Mouse (Mus musculus) small intestine, adult 2 months (tissue): ENCODE data around the gene 1700029H14Rik.

Experiments used
- CTCF ChIP-seq: fragments of 200-500 bp; IDR thresholded peaks from 2 replicates; pipeline ENCODE4 v1.5.1; 2012; ENCODE audit warnings: low read depth, mild to moderate bottlenecking, control low read depth, inconsistent platforms, low read length, moderate library complexity, mixed read lengths; ENCODE audit not compliant: insufficient replicate concordance, insufficient read length; ENCODE audit errors: extremely low read depth
- POLR2A ChIP-seq: fragments of 200-500 bp; IDR thresholded peaks from 2 replicates; pipeline ENCODE4 v1.6.1; 2012; ENCODE audit warnings: low read depth, mild to moderate bottlenecking, control low read depth, inconsistent platforms, low read length, moderate library complexity

GRCm38 (mm10) chr8:13605920-13606480, 43.7 kb upstream of the 1700029H14Rik start:
- no peak for TF ChIP-seq CTCF
- TF ChIP-seq POLR2A = no peak
